Mouse (Mus musculus) c-Kit-negative CD71-positive TER-119-positive erythroid progenitor cells, embryonic 14.5 days (primary cell): ENCODE data around the gene Rnaseh2b.

Source experiments
- DNase-seq: peaks from one replicate; pipeline ENCODE4 v3.0.0-alpha.2; 2013; ENCODE audit warnings: low read depth, low spot score

Rnaseh2b gene

DNA sequence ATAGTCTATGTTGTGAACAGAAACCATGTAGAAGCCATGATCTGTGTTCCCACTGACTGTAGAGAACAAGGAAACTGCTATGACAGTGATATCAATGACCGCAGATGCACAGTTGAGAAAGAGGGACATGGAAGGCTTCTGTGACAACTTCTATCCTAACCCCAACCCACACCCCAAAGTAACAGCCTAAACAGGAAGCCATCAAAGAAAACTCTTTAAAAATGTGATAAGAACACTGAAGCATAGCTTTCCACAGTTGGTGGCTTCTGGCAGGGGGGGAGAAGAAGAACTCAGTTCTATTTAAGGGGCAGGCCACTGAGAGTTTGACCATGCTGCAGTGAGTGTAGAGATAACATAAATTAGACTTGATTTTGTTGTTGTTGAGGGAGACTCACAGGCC, 19.3 kb downstream of the Rnaseh2b start:
- no peak for DNase-seq

DNA sequence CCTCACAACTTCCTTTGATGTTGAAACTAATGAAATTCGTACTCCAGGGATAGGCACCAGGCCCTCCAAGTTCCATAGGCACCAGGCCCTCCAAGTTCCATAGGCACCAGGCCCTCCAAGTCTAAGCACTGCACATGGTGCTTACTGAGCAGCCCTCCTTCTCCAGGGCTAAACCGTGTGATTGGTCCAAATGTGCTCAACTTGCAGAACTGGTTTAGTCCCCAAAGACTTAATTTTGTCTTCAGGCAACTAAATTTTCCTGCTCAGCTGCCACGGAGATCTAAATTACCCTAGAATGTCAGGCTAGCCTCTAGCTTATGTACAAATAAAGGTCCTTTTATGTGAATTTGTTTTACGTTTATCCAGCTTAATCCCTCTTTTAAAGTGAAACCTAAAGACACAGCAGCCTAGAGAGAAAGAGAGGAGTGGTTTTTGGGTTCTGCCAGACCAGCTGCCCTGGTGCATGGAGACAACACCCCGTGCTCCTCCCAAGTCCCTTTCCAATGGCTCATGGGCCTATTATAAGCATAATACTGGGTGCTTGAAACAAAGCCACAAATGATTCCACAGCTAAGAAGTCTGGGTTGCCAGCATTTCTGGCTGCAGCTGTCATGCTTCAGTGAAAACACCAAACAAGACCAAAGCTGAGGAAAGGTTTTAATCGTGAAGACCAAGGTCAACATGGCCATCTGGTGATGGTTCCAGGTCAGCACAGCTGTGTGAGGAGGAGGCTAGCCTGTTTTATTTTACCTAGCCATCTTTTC, 30.4 kb downstream of the Rnaseh2b start:
- DNase-seq, result no peak

DNA sequence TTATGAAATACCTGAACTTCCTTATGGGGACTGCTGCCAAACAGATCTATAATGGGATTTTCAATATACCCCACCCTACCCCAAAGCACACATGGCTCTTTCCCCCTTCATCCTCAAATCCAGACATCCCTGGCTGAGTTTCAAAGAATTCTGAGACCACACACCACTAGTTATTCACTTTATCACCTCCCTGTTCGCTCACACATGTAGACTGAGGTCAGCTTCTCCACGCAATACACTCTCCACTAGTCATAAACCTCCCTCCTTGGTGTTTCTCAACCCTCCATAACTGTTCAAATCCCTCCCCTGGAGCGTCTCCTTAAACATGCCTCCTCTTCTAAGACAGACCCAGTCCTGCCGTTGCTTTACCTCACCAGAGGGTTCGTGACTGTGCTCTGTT, 31.1 kb downstream of the Rnaseh2b start:
- DNase-seq, result no peak

DNA sequence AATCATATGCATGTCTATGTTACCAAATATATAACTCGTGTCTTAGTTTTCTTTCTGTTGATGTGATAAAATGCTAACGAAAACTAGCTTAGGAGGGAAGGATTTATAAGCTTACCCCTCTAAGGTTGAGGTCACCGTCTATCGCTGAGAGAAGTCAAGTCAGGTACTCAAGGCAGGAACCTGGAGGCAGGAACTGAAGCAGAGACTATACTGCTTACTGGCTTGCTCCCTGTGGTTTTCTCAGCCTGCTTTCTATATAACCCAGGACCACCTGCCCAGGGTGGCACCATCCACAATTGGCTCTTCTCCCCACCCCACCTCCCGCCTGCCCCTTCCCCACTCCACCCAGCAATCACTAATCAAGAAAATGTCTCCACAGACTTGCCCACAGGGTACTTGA, 32.6 kb downstream of the Rnaseh2b start:
- DNase-seq, result no peak

DNA sequence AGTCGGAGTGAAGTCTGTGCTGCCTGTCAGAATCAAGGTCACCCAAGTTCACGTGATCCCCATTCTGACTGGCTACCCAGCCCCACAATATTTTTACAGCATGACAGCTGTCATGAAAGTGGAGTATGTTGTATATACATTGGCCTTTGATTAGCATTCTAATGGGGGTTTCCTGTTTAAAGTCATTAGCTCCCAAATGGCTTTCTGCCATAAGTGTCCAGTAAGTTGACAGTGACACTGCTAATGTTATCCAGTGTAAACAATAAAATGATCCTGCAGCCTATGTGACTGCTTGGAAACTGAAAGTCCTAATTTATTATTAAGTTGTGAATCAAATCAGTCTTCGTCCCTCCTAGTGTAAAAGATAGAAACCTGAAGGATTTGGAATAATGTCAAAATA, 33.6 kb downstream of the Rnaseh2b start:
- no peak for DNase-seq

DNA sequence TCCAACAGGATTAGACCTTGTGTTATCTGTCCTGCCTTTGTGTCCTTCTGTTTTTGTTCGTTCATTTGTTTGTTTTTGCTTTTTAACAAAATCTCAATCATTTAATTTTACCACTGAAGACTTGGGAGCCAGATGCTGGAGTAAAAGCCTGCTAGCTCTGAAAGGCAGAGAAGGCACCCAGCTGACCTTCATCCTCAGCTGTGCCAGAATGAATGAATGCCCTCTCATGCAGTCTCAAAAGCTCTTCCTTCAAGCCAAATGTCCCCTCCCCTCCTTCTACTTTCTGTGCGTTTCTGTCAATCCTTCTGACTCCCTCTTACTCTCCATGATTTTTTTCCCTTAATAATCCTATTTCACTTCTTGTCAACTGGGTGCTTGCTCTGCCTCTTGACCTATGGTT, 34.8 kb downstream of the Rnaseh2b start:
- DNase-seq, result no peak

DNA sequence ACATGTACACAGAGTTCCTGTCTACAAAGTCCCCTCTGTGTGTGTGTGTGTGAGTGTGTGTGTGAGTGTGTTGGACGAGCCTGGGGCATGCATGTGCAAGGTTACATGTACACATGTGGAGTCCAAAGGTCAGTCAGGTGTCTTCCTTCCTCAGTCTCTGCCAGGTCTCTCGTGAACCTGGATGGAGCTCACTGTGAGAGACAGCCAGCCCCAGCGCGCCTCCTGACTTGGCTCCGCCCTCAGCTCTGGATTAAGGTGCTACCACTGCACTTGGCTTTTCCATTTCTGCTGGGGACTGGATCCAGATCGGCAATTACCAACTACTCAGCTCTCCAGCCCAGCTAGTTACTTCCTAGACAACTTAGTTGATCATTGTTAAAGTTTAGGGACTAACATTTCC, 36.2 kb downstream of the Rnaseh2b start:
- no peak for DNase-seq

DNA sequence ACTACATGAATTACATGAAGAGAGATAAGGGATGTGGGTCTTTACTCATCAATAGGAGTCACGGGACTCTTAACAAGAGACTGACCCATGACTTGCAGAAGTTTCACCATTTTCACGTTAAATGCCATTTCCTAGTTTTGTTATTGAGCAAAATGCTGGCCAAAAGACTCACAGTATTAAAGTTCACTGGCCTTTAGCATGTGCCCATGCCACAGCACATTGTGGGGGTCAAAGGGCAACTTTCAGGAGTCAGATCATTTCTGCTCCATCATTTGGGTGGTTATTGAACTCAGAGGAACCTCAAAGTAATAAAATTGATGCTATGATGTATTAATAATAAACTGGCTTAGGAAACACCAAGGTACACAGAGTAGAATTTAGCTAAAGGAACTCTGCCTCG, 37.2 kb downstream of the Rnaseh2b start:
- no peak for DNase-seq

DNA sequence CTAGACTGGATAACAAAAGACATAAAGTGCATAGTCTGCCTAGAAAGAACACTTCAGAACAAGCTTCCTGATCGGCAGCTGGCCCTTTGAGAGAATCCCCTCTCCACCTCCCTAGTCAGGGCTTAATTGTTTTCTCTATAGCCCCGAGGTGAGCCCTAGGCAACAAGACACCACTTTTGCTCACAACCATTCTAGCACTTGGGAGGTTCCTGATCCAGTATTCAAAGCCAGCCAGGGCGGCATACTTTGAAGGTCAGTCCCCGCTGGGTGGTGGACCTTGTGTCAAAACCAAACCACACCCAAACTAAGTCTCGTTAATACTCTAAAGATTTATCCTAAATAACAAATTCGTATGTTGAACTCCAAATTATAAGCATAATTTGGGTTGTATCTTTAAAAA, 39.1 kb downstream of the Rnaseh2b start:
- peak; percentile 30 for DNase-seq

DNA sequence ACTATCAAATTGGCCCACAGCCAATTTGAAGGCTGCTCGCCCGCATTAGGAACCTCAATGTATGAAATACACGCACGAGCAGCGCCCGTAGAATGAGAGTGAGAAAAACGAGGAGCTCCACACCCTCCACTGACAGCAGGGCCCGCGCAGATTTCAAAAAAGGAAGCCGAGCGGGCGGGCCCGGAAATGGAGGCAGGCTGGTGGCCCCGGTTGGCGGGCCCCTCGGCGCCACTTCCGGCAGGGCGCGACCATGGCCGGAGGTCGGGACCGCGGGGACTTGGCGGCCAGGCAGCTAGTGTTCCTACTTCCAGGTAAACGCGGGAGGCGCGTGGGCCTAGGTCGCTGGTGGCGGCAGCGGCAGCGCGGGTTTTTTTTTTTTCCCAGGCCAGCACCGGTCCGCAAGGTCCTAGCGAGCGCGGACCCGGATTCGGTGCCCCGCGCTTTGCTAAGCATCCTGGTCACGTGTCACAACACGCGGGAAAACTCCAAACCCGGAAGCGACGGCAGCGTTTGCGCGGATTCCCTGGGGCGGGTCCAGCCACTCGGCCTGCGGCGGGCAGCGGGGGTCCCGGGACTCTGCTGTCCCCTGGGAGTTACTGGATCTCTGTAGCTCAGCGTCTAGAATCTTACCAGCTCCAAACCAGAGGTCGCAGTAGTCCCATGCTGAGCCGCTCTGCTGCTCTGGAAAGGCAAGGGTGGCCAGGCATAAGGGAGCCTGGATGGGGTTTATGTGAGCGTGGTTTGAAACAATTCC, 39.7 kb downstream of the Rnaseh2b start:
- peak; percentile 79 for DNase-seq

DNA sequence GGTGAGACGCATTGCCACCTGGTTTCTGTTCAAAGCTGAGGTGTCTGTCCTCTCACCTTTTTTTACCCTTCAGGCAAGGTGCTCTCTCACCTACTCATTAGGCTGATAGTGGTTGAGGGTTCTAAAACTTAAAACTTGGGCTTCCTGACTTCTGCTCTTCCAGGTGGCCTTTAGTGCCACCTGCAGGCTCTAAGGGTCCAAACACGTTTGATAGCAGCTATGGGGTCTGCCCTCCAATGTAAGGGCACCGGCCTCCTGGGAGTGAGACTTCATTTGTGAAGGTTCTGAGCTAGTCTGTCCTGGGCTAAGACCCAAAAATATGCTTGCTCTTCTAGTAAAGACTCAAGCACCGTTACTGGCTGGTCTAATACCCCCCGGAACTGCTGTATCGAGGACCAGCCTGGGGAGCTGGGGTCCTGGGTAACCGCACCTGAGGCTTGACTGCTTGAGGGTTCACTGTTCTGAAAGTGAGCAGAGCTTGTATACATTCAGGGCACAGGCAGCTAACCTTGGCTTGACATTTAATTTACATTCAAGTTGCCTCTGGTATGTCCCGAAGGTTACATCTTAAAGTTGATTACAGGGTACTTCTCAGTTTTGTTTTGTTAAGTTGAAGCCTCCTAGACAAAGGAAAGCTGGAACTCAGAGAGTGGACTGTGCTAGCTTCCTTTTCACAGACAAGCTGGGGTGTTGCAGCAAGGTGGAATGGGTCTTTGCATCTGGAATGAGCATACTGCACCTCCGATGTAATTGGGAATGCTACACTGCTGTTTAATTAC, 41.7 kb downstream of the Rnaseh2b start:
- DNase-seq, result no peak

DNA sequence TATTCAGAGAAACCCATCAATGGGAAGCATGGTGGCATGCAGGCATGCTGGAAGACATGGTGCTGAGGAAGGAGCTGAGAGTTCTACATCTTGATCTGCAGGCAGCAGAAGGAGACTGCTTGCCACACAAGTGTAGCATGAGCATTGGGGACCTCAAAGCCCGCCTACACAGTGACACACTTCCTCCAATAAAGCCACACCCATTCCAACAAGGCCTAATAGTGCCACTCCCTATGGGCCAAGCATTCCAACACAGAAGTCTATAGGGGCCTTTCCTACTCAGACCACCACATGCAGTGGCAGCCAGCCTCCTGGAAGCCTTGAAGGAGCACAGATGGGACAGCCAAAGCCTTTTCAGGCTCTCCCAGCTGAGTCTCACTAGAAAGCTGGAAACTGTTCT, 46.8 kb downstream of the Rnaseh2b start:
- no peak for DNase-seq

DNA sequence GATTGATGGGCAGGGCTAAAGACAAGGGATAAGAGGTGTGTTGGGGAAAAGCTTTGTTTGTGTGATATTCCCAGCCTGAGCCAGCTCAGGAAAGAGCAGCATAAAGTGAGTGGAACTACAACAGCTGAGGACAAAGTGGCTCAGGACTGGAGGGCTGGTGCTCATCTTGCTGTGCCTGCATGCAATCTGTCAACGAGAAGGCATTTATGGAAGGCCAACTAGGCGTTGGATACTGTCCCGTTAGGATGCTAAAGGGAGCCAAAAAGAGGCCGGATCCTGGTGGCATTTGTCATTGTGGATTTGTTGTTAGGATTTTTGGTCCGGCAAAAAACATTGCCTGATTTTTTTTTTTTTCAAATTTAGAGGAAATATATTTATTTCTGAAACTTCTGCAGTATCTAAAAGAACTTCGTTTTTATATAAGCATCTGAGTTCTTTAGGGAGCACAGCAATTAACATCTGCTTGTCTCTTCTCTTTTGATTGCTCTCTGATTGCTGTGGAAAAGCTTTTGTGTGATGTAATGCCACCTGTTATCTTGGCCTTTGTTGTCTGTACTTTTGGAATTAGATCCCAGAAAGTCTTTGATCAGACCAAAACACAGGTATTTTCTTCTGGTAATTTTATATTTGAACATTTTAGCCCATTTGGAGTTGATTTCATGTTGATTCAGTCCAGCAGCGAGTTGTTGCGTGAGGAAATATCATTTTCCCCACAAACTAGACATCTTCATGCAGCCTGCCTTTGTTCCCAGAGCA, 49.7 kb downstream of the Rnaseh2b start:
- no peak for DNase-seq

DNA sequence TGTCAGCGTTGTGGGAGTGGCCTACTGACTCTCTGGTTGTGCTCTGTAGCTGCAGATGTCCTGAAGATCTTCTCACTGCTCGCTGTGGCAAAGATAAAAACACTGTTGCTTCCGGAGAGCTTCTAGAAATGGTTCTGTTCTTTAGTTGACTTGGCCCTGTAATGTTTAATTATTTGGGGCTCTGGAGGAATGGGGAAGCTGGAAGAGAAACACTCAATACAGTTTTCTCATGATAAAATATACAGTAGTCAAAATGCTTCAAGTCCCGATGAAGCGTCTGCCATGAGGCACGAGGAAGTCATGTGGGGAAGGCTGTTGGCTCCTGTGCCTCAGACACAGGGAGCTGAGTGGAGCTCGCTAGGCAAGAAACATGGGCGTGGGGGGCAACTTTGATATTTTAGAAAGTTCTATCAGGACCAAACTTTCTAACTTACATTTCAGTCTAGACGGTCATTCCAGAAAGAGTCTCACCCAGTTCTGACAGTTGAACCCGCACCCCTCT, 50.3 kb downstream of the Rnaseh2b start:
- no peak for DNase-seq

DNA sequence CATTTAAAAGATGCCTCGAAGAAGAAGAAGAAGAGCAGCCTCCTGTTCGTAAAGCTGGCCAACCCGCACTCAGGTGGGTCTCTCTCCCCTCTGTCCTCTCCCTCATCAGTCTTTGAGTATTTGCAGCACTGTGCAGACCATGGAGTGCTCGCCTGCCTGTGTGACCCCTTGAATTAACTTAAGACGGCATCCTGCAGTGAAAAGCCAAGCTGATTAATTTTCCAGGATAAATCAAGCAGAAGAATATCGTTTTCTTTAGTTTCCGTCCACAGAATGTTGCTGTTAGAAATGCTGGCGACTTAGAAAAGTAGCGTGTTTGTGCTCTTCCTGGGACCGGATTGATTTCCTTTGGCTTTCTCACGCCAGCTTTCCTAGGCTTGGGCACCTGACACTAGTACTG, 54.2 kb downstream of the Rnaseh2b start:
- no peak for DNase-seq

DNA sequence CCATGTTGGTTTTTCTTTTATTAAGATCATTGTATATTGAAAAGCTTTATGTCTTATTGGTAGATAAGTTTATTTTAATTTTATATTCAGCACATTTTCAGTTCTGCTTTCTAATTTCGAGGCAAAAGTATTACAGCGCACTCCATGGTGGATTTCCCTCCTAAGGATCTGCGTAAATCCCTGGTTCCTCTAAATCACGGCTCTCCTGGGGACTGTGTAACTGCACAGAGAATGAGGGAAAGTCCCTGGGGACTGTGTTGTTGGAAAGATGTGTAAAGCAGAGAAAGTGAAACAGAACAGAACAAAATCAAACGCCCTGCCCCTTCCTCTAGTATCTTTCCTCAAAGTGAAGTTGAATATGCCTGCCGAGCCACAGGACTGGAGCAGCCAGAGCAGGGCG, 54.7 kb downstream of the Rnaseh2b start:
- DNase-seq, result no peak

DNA sequence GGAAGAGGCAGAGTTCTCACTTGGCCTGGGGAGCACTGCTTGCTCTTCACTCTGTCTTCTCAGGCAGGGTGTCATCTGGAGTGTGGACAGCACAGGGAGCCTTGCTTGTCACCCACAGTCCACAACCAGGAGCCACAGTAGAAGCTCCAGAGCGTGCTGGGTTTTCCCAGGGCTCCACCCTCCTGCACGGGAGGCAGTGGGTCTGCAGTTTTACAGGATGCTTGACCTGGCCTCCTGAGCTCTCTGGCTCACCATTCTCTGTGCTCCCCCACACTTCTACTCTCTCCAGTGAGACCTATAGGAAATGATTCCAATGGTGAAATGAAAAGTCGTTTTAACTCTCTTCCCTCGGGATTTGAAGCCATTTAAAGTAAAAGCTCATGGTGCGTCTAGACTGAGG, 57.4 kb downstream of the Rnaseh2b start:
- DNase-seq, result no peak

DNA sequence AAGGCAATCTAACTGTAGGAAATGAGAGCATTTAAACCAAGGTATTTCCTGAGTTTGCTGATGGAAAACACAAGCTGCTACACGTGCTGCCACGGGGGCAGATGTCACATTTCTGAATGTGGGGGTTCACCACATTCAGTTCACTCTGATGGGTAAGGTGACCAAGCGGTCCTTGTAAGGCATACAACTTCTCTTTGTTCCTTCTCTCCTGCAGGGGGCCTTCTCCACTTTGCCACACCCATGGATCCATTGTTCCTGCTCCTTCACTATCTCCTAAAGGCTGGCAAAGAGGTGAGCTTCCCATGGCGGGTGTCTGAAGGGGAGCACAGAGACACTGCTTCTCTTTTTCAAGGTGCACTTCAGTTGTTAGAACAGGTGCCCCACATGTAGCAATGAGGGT, 57.8 kb downstream of the Rnaseh2b start:
- DNase-seq, result no peak

DNA sequence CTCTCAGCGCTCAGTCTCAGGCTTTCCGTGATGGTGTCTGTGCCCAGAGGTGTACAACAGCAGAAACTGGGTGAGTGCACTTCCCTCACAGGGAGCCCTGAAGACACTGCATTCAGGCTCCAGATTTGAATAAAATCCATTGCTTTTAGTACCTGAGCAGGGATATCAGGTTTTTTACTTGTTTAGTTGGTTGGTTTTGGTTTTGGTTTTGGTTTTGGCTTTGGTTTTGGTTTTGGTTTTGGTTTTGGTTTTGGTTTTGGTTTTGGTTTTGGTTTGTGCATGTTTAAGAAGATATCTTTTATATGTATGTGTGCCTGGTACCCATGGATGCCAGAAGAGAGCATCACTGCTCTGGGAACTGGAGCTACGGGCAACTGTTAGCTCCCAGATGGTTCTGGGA, 58.5 kb downstream of the Rnaseh2b start:
- DNase-seq, result no peak

DNA sequence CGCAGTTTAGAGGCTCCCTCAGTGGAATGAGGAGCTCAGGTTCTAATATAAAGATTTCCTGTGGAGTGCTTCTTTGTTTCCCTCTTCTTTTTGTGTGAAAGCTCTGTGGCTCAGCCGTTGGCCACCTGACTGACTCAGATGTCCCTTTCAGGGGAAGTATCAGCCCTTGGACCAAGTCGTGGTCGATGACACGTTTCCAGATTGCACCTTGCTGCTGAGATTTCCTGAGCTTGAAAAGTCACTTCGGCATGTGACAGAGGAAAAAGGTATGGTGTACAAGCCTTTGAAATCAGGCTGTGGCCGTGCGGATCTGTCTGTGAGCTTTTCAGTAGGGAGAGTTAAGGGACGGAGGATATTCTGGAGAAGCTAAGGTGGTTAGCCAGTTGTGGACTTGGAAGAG, 61.0 kb downstream of the Rnaseh2b start:
- no peak for DNase-seq

DNA sequence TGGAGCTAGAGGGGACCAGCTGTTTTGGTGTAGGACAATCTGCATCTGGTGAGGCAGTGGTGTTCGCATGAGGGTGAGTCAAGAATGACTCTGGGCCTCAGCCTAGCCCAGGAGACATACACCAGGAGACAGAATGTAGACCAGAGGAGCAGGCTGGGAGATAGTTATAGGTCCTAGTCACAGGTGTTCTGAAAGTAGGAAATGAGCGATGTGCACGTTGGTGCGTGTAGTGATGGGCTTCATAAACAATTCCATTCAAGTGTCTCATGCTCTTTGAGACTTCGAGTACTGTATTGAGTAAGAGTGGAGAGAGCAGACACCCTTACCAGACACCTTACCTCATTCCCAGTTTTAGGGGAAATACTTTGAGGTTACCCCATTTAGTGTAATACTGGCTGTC, 61.4 kb downstream of the Rnaseh2b start:
- no peak for DNase-seq

DNA sequence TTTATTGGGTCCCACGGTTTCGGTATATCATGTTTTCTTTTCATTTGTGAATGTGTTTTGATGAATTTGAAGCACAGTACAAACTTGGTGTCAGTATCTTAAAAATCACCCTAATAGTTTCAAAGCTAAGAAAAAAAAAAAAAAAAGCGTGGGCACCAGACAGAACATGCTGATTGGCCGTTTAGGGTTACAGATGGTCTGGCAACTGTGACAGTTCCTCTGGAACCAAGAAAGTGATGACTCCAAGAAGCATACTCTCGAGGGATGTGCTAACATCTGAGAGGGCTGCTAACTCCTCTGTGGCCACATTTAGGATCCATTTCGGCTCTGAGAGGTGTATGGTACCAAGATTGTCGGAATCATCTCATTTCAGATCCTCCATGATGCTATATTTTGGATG, 62.8 kb downstream of the Rnaseh2b start:
- no peak for DNase-seq
